Mouse (Mus musculus) kidney, embryonic 14.5 days (tissue): ENCODE measurements around the gene Papss1. TPM values are rescaled to one million over a fixed set of nuclear protein-coding genes. Genes with fewer than 3 reads are reported as not detected.
"Not testable (repeated sequence)": the region's sequence is repeated elsewhere in the genome, so short reads cannot be mapped to it uniquely, and the experiment has no call there.

Experiments used
- ATAC-seq: fragments of 200-750 bp; cut with Nextera tagmentation; 2 replicates; pipeline ENCODE4 v1.8.0; 2017; ENCODE audit warnings: moderate number of reproducible peaks, mild to moderate bottlenecking, moderate TSS enrichment, moderate library complexity; ENCODE audit not compliant: low FRiP score, low TSS enrichment
- H3K27ac ChIP-seq: fragments of 300-500 bp; sonication (generic); 2 replicates; pipeline ENCODE4 v1.5.1; 2014; ENCODE audit warnings: low read depth, mild to moderate bottlenecking, low read length, moderate library complexity, mixed read lengths
- H3K27me3 ChIP-seq: fragments of 300-500 bp; sonication (generic); 2 replicates; pipeline ENCODE4 v1.6.1; 2014; ENCODE audit warnings: mild to moderate bottlenecking, low read length; ENCODE audit not compliant: control insufficient read depth, insufficient read depth
- H3K36me3 ChIP-seq: fragments of 300-500 bp; sonication (generic); 2 replicates; pipeline ENCODE4 v1.6.1; 2014; ENCODE audit warnings: low read length, mixed read lengths; ENCODE audit not compliant: control insufficient read depth, insufficient read depth
- H3K4me1 ChIP-seq: fragments of 300-500 bp; sonication (generic); 2 replicates; pipeline ENCODE4 v1.6.1; 2014; ENCODE audit warnings: low read length, mixed read lengths; ENCODE audit not compliant: control insufficient read depth, insufficient read depth
- H3K4me2 ChIP-seq: fragments of 300-500 bp; sonication (generic); replicated peaks from 2 replicates; pipeline ENCODE4 v1.6.1; 2014; ENCODE audit warnings: low read depth, mild to moderate bottlenecking, low read length
- H3K4me3 ChIP-seq: fragments of 300-500 bp; sonication (generic); 2 replicates; pipeline ENCODE4 v1.5.1; 2014; ENCODE audit warnings: mild to moderate bottlenecking, low read length
- H3K9ac ChIP-seq: fragments of 300-500 bp; sonication (generic); 2 replicates; pipeline ENCODE4 v1.6.1; 2014; ENCODE audit warnings: low read depth, mild to moderate bottlenecking, low read length, moderate library complexity
- H3K9me3 ChIP-seq: fragments of 300-500 bp; sonication (generic); 2 replicates; pipeline ENCODE4 v1.6.1; 2016; ENCODE audit warnings: low read length; ENCODE audit not compliant: control insufficient read depth
- WGBS: fragments of 180-500 bp; shearing (Covaris S2); extraction: QIAGEN DNeasy Blood & Tissue Kit; methylation state at CpG from one replicate; pipeline ENCODE4 v1.1.7; 2014; 5-methylcytosine and 5-hydroxymethylcytosine counted together
- polyA plus RNA-seq: library from polyadenylated mRNA; unstranded; fragments of >200 nt; fragmentation: Nextera tagmentation; extraction: Ambion mirVana; gene quantifications from 2 replicates; pipeline ENCODE4 v1.2.1, GENCODE M21; 2014

Papss1 gene
- polyA plus RNA-seq, 1 experiment from 2014 or later, result 96.0 TPM

- 0 out of 2 replicates have a peak, but pooled peaks cover 2% of the 10 kb centered on the region for H3K9me3 ChIP-seq
- no peak overlapping the region for H3K9ac ChIP-seq
- H3K4me2 ChIP-seq, result no peak overlapping the region
- no peaks in the 10 kb centered on the region for H3K36me3 ChIP-seq
- no peak overlapping the region for H3K27ac ChIP-seq
- H3K4me3 ChIP-seq, result no peak overlapping the region
- H3K27me3 ChIP-seq, result no peaks in the 10 kb centered on the region
- 95% methylated on average over 13 of the region's 13 CpGs for WGBS
- H3K4me1 ChIP-seq, result no peaks in the 10 kb centered on the region
- ATAC-seq, result no peak
These were observed 23.2 kb upstream of the Papss1 start for GRCm38 (mm10) chr3:131541244-131541942.

DNA sequence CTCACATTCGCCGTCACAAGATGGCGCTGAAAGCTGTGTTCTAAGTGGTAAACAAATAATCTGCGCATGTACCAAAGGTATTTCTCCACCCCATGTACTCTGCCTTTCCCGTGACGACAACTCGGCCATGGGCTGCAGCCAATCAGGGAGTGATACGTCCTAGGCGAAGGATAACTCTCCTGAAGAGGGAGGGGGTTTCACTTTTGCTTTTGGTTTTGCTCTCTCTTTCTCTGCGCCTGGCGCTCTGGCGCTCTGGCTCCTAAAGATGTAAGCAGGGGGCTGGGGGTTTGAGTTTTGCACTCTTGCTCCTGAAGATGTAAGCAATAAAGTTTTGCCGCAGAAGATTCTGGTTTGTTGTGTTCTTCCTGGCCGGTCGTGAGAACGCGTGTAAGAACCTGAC is 17.0 kb upstream of the Papss1 start:
- H3K27me3 ChIP-seq, H3K9me3 ChIP-seq, H3K9ac ChIP-seq, H3K4me1 ChIP-seq, H3K36me3 ChIP-seq, H3K27ac ChIP-seq, H3K4me2 ChIP-seq, ATAC-seq, H3K4me3 ChIP-seq: not testable (repeated sequence)
- WGBS, result 97% methylated on average over 17 of the region's 17 CpGs

GRCm38 (mm10) chr3:131550046-131550445 is 14.5 kb upstream of the Papss1 start:
- Histone ChIP-seq H3K4me3 (no peak overlapping the region), H3K4me2 (no peak overlapping the region), H3K4me1 (no peaks in the 10 kb centered on the region), H3K27ac (no peak overlapping the region), H3K9ac (no peak overlapping the region), H3K9me3 (no peaks in the 10 kb centered on the region), H3K27me3 (no peaks in the 10 kb centered on the region), H3K36me3 (no peaks in the 10 kb centered on the region)
- WGBS, result 76% methylated on average over 4 of the region's 4 CpGs
- no peak for ATAC-seq

DNA sequence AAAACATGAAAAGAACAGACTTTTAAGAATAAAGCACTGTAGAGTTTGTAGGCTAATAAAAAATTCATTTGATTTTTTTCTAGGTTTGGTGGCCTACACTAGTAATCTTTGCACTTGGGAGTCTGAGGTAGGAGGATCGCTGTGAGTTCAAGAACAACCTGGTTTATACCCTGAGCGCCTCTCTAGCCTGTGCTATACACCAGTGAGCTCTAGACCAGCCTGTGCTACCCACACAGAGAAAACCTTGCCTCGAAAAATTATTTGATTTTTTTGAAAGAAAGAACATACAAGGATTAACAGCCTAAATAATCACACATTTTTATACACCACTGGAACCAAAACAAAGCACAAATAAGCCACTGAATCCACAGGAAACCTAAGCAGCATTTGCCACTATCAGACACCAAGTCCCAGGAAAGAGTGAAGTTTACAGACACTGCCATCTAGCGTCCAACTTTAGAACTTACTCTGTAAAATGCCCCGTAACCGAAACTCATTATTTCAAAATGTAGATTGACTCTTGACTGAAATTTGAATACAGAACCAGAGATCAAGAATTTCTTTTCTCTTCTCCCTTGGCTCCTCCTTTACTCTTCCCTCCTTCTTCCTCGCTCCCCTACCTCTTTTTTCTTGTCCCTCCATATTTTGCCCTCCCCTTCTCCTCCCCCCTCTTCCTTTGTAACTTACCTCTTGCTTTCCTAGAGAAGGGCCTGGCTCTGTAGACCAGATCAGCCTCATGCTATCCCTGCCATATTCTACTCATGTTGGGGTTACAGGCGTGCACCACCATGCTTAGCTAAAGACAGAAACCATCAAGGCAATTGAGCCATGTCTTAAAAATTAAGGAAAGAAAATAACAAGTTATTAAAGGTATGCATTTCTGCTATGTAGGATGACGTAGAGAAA is 12.0 kb upstream of the Papss1 start:
- ATAC-seq, result no peak
- H3K27me3 ChIP-seq, result no peaks in the 10 kb centered on the region
- H3K9me3 ChIP-seq, result no peaks in the 10 kb centered on the region
- no peak overlapping the region for H3K9ac ChIP-seq
- H3K4me1 ChIP-seq, result no peaks in the 10 kb centered on the region
- H3K36me3 ChIP-seq, result no peaks in the 10 kb centered on the region
- no peak overlapping the region for H3K4me2 ChIP-seq
- H3K4me3 ChIP-seq, result no peak overlapping the region
- H3K27ac ChIP-seq, result no peak overlapping the region
- WGBS, result 36% methylated on average over 9 of the region's 9 CpGs

DNA sequence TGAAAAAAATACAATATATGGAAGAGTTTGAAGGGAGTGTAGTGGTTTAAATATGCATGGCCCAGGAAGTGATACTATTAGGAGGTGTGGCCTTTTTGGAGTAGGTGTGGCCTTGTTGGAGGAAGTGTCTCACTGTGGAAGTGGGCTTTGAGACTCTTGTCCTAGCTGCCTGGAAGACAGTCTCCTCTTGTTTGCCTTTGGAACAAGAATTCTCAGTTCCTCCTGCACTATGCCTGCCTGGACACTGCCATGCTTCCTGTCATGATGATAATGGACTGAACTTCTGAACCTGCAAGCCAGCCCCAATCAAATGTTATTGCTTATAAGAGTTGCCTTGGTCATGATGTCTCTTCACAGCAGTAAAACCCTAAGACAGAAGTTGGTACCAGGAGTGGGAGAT is 8.8 kb upstream of the Papss1 start:
- Histone ChIP-seq H3K4me3 (no peak overlapping the region), H3K36me3 (no peaks in the 10 kb centered on the region), H3K9ac (no peak overlapping the region), H3K4me1 (no peaks in the 10 kb centered on the region), H3K4me2 (no peak overlapping the region), H3K27ac (no peak overlapping the region), H3K27me3 (no peaks in the 10 kb centered on the region), H3K9me3 (no peaks in the 10 kb centered on the region)
- ATAC-seq, result no peak

GRCm38 (mm10) chr3:131561591-131561990 is 3.0 kb upstream of the Papss1 start:
- H3K27me3 ChIP-seq, result no peaks in the 10 kb centered on the region
- no peaks in the 10 kb centered on the region for H3K9me3 ChIP-seq
- H3K36me3 ChIP-seq, result no peaks in the 10 kb centered on the region
- H3K9ac ChIP-seq, result no peak overlapping the region
- no peak overlapping the region for H3K4me3 ChIP-seq
- H3K4me1 ChIP-seq, result peaks cover 9% of the 10 kb centered on the region; the same call in 1 of the 2 replicates
- no peak overlapping the region for H3K4me2 ChIP-seq
- ATAC-seq, result no peak
- no peak overlapping the region for H3K27ac ChIP-seq

GRCm38 (mm10) chr3:131565257-131565610 is 666 bp downstream of the Papss1 start:
- Histone ChIP-seq H3K4me1 (peaks cover 9% of the 10 kb centered on the region; the same call in 1 of the 2 replicates), H3K4me2 (peak overlapping the region; percentile 66), H3K27me3 (no peaks in the 10 kb centered on the region), H3K27ac (peak overlapping the region; percentile 89), H3K36me3 (no peaks in the 10 kb centered on the region), H3K4me3 (peak overlapping the region; percentile 87), H3K9ac (peak overlapping the region; percentile 84), H3K9me3 (no peaks in the 10 kb centered on the region)
- 4% methylated on average over 9 of the region's 9 CpGs for WGBS
- ATAC-seq, result no peak

GRCm38 (mm10) chr3:131566281-131566680 is 1.7 kb downstream of the Papss1 start:
- Histone ChIP-seq H3K27ac (no peak overlapping the region), H3K36me3 (no peaks in the 10 kb centered on the region), H3K4me1 (peaks cover 9% of the 10 kb centered on the region; the same call in 1 of the 2 replicates), H3K4me2 (peak overlapping the region; percentile 66; the same call in 1 of the 2 replicates), H3K27me3 (no peaks in the 10 kb centered on the region), H3K9me3 (no peaks in the 10 kb centered on the region), H3K4me3 (no peak overlapping the region), H3K9ac (no peak overlapping the region)
- no peak for ATAC-seq
- WGBS, result 85% methylated on average over 2 of the region's 2 CpGs

GRCm38 (mm10) chr3:131570506-131570905 is 5.9 kb downstream of the Papss1 start:
- Histone ChIP-seq H3K4me2 (no peak overlapping the region), H3K4me3 (no peak overlapping the region), H3K27me3 (no peaks in the 10 kb centered on the region), H3K9ac (no peak overlapping the region), H3K4me1 (peaks cover 4% of the 10 kb centered on the region; the same call in 1 of the 2 replicates), H3K9me3 (no peaks in the 10 kb centered on the region), H3K36me3 (no peaks in the 10 kb centered on the region), H3K27ac (no peak overlapping the region)
- WGBS, result 78% methylated on average over 1 of the region's 1 CpGs
- ATAC-seq, result no peak
